Mouse (Mus musculus): ENCODE results near the gene Sntn.

The Sntn gene

DNA sequence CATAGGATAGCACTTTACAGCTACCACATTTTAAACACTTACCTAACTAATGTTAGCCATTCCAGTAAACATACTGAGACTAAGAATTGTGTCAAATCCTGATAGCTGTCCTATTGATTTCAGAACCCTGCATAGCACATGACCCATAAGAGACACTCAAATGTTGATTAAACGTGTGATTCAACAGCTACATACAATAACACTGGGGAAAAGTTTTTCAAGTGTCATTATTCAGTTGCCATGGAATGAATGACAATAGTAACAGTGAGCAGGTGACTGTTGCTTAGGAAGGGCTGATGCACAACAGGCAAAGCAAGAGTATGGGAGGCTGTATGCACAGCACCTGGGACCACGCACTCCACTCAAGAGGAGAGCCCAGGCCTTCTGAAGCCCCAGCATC lies at the start of gene Sntn:
Gene Sntn, plus strand, starts transcription at position 301 of the 400 bp plus-strand sequence.
- no peak for DNase-seq

DNA sequence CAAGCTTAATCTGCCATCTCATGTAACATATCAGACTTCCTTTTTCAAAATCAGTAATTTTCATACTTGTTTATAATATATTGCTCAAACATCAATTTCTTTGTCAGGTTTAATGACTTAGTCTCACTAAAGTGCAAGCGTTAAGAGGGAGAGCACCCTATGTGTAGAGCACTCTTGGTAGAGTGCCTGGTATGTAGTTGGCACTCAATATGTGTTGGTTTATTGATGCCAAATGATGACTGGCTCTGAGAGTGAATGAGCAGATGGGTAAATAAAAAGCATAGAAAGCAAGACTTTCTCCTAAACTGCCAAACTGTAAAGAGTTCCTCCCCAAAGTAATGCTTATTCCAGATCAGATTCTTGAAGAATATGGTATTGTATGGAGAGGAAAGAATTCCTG lies 20.8 kb upstream of the Sntn start:
- DNase-seq, result no peak

- no peak for DNase-seq
Measured at GRCm38 (mm10) chr14:13651039-13651438, 19.6 kb upstream of the Sntn start.

GRCm38 (mm10) chr14:13651541-13652298 lies 19.0 kb upstream of the Sntn start:
- no peak for DNase-seq

DNA sequence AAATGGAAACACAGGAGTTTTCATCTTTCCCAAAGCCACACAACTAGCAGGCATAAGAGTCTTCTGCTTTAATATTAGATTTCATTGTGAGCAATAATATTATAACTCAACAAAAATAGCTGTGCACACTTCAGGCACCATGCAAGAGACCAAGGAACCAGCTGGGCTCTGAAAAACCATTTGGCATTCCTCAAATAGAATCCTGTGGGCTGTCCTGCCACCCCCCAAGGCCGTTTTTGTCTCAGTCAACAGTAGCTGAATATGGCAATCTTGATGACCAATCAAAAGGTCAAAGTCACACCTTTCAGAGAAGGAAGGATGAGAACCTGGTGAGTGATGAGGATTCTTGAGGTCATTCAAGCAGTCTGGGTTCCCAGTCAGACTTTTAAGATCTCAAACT lies 16.0 kb downstream of the Sntn start:
- no peak for DNase-seq

DNA sequence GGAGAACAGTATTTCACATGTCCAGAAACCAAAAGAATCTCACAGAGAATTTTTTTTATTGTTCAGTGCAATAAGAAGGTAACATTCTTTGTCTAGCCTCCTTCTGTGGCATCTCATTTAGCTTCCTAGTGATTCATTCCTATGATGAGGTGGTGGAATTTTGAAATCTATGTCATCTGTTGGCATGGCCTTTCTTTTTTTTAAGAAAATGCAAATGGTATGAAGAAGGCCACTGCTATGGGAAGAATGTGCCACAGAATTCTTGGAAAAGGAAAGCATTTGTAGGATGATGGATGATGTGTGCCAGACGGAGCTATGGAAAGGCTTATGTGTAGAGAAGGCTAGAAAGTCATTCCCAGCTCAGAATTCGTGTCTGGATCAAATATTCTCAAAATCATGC lies 19.8 kb downstream of the Sntn start:
- no peak for DNase-seq

DNA sequence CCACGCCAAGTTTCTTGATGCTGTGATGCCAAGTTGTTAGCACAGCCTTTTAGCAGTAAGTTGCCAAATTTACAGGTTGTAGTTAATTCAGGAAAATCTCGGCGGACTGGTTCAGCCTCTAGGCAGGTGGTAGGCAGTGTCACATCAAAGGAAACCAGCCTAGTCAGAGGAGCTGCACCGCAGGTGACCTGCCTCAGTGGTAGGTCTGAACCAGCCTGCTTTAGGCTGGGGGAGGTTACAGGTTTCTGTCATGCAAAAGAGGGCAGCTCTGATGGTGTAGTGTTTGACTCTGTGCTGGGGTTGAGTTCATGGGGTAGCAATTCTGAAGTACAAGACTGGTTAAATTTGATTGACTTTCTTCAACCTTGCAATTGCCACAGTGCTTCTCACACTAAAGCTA lies 61.6 kb downstream of the Sntn start:
- DNase-seq, result no peak

All from kidney, adult 11 months (tissue).